10 mouse cellular contexts compared by ENCODE assay signal in the genomic region with DNA sequence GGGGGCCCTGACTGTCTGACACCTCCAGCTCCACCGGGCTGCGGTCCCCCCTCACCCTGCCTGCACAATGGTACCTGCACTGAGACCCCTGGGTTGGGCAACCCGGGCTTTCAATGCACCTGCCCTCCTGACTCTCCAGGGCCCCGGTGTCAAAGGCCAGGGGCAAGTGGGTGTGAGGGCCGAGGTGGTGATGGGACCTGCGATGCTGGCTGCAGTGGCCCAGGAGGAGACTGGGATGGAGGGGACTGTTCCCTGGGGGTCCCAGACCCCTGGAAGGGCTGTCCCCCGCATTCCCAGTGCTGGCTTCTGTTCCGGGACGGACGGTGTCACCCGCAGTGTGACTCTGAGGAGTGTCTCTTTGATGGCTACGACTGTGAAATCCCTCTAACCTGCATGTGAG.
"Had no signal": no experiment of that assay in that cellular context is flagged by ENCODE, and none has a peak within 500 bp of the region (broad histone marks: within the 10 kb centered on the region; RNA-seq: fewer than 3 reads in every experiment).

No protein-coding gene starts in this region.

- H3K27me3 ChIP-seq: kidney, embryonic 15.5 days had no signal

- H3K9me3 ChIP-seq: kidney, embryonic 15.5 days; liver, embryonic 13.5 days had no signal

- H3K36me3 ChIP-seq: kidney, embryonic 15.5 days; liver, embryonic 13.5 days had no signal

- H3K4me2 ChIP-seq: kidney, embryonic 15.5 days; liver, embryonic 13.5 days had no signal

- H3K4me3 ChIP-seq: kidney, embryonic 15.5 days; liver, embryonic 13.5 days had no signal

- H3K27ac ChIP-seq: kidney, embryonic 15.5 days; liver, embryonic 13.5 days had no signal

- DNase-seq: kidney, adult 8-10 months; kidney, postnatal 10 days; kidney, postnatal 36 days; liver, embryonic 13.5 days; lung, adult 2 months; lung, postnatal 14 days; lung, postnatal 4 days; thymus, adult 18-20 months; thymus, postnatal 36 days had no signal

- H3K9ac ChIP-seq: kidney, embryonic 15.5 days; liver, embryonic 13.5 days had no signal
